Mouse (Mus musculus) myocyte (in vitro differentiated cells): ENCODE results near the gene Stpg3. TPM values are rescaled to one million over a fixed set of nuclear protein-coding genes. Genes with fewer than 3 reads are reported as not detected.

Source experiments
- H3K27me3 ChIP-seq: one replicate; pipeline ENCODE4 v1.6.1; 2011; ENCODE audit not compliant: control insufficient read depth, insufficient read depth, insufficient read length
- H3K36me3 ChIP-seq: one replicate; pipeline ENCODE4 v1.6.1; 2011; ENCODE audit not compliant: control insufficient read depth, insufficient read depth
- H3K4me2 ChIP-seq: one replicate; pipeline ENCODE4 v1.6.1; 2011; ENCODE audit warnings: low read depth, control low read depth
- H3K4me3 ChIP-seq: one replicate; pipeline ENCODE4 v1.5.1; 2011; ENCODE audit warnings: mild to moderate bottlenecking, control low read depth, moderate library complexity
- H3K79me2 ChIP-seq: one replicate; pipeline ENCODE4 v1.6.1; 2011; ENCODE audit not compliant: control insufficient read depth, insufficient read depth
- H3ac ChIP-seq: one replicate; pipeline ENCODE4 v1.6.1; 2011; ENCODE audit not compliant: control insufficient read depth, insufficient read length
- CEBPB ChIP-seq: IDR thresholded peaks from 2 replicates; pipeline ENCODE4 v1.6.1; 2011; ENCODE audit warnings: mild to moderate bottlenecking, moderate library complexity; ENCODE audit not compliant: poor library complexity, insufficient read depth, severe bottlenecking
- E2F4 ChIP-seq: IDR thresholded peaks from one replicate; pipeline ENCODE4 v1.6.1; 2011; ENCODE audit warnings: mild to moderate bottlenecking, control low read depth, moderate library complexity; ENCODE audit not compliant: insufficient read depth
- MAX ChIP-seq: IDR thresholded peaks from one replicate; pipeline ENCODE4 v1.6.1; 2011; ENCODE audit warnings: low read depth, mild to moderate bottlenecking, control low read depth
- MYOD1 ChIP-seq, 3 experiments: IDR thresholded peaks; one replicate each; pipeline ENCODE4 v1.6.1; 2011; ENCODE audit warnings: control low read depth in 2 of 3, low read depth in 2 of 3, mild to moderate bottlenecking in 2 of 3, moderate library complexity in 1 of 3; ENCODE audit not compliant: insufficient read length in 2 of 3, control insufficient read depth in 1 of 3
- MYOG ChIP-seq, 3 experiments: IDR thresholded peaks; one replicate each; pipeline ENCODE4 v1.6.1; 2011; ENCODE audit warnings: control low read depth in 2 of 3, low read depth in 2 of 3, mild to moderate bottlenecking in 2 of 3; ENCODE audit not compliant: insufficient read length in 2 of 3, control insufficient read depth in 1 of 3, insufficient read depth in 1 of 3
- POLR2A ChIP-seq: IDR thresholded peaks from one replicate; pipeline ENCODE4 v1.6.1; 2011; ENCODE audit warnings: low read depth, mild to moderate bottlenecking, control low read depth, moderate library complexity; ENCODE audit not compliant: insufficient read length
- POLR2AphosphoS2 ChIP-seq: IDR thresholded peaks from one replicate; pipeline ENCODE4 v1.6.1; 2011; ENCODE audit warnings: low read depth, control low read depth; ENCODE audit not compliant: insufficient read length
- REST ChIP-seq: IDR thresholded peaks from one replicate; pipeline ENCODE4 v1.6.1; 2011; ENCODE audit warnings: mild to moderate bottlenecking, control low read depth, moderate library complexity; ENCODE audit not compliant: insufficient read depth, insufficient read length
- SRF ChIP-seq: IDR thresholded peaks from one replicate; pipeline ENCODE4 v1.6.1; 2011; ENCODE audit warnings: low read depth; ENCODE audit not compliant: control insufficient read depth, insufficient read length
- TCF12 ChIP-seq: IDR thresholded peaks from one replicate; pipeline ENCODE4 v1.6.1; 2011; ENCODE audit warnings: mild to moderate bottlenecking, control low read depth; ENCODE audit not compliant: poor library complexity, insufficient read depth, severe bottlenecking
- TCF3 ChIP-seq: IDR thresholded peaks from one replicate; pipeline ENCODE4 v1.6.1; 2011; ENCODE audit warnings: low read depth, control low read depth; ENCODE audit not compliant: insufficient read length
- USF1 ChIP-seq: IDR thresholded peaks from one replicate; pipeline ENCODE4 v1.6.1; 2011; ENCODE audit warnings: low read depth, mild to moderate bottlenecking, control low read depth, moderate library complexity
- polyA plus RNA-seq: library from polyadenylated mRNA; unstranded; fragments of >200 nt; fragmentation: generic; extraction: Trizol; gene quantifications from one replicate; pipeline ENCODE4 v1.2.1, GENCODE M21; 2012; ENCODE audit warnings: missing spikeins

Gene Stpg3
- polyA plus RNA-seq, 1 experiment, result not detected

DNA sequence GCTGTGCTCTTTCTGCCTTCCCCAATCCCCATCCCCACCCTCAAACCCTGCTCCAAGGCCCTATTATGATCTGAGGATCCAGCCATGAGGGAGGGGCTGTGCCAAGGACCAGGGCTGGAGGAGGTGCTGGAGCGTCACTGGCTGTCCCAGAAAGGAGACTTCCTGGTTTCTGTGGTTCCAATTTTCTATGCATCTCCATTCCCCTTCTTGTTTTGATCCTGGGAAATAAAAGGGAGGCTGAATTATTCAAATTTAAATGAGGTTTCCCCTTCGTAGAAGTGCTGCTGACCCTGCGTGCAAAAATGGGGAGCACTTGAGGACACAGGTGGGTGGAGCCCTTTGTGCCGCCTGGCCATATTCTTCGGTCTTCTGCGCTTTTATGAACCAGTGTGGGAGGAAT, 31.8 kb downstream of the Stpg3 start:
- TF ChIP-seq MYOG (IDR thresholded peaks at IDR 0.05; ENCODE audit: control insufficient read depth in 1 of 3, insufficient read depth in 1 of 3, insufficient read length in 2 of 3, low read depth in 2 of 3), result no peak
- TF ChIP-seq TCF3, result no peak
- TF ChIP-seq TCF12, result no peak
- H3K4me3 ChIP-seq, result no peak overlapping the region
- no peak overlapping the region for H3K4me2 ChIP-seq
- H3K79me2 ChIP-seq, result no peaks in the 10 kb centered on the region
- H3ac ChIP-seq, result no peak overlapping the region
- no peaks in the 10 kb centered on the region for H3K27me3 ChIP-seq
- no peaks in the 10 kb centered on the region for H3K36me3 ChIP-seq

DNA sequence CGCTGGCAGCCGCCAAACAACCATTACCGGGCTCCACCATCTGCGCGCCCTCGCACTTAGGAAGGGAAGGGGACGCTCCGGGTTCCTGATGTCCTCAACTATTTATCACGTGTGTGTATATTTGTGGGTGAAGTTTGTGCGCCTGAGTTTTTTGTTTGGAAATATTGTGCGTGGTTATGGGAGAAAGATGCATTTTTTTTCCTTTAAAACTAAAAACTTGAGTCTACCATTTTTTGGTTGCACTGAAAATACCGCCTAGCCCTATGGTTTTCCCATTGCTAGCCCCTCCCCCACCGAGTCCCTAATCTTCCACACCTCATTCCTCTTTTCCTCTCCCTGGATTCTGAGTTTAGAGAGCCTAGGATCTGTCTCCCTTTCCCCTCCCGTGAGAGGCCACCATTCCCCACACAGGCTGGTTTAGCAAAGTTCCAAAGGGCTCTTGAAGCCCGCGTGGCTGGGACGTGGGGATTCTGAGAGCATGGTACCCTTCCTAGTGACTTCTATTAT, 32.5 kb downstream of the Stpg3 start:
- H3K79me2 ChIP-seq, result no peaks in the 10 kb centered on the region
- no peak for TF ChIP-seq SRF

DNA sequence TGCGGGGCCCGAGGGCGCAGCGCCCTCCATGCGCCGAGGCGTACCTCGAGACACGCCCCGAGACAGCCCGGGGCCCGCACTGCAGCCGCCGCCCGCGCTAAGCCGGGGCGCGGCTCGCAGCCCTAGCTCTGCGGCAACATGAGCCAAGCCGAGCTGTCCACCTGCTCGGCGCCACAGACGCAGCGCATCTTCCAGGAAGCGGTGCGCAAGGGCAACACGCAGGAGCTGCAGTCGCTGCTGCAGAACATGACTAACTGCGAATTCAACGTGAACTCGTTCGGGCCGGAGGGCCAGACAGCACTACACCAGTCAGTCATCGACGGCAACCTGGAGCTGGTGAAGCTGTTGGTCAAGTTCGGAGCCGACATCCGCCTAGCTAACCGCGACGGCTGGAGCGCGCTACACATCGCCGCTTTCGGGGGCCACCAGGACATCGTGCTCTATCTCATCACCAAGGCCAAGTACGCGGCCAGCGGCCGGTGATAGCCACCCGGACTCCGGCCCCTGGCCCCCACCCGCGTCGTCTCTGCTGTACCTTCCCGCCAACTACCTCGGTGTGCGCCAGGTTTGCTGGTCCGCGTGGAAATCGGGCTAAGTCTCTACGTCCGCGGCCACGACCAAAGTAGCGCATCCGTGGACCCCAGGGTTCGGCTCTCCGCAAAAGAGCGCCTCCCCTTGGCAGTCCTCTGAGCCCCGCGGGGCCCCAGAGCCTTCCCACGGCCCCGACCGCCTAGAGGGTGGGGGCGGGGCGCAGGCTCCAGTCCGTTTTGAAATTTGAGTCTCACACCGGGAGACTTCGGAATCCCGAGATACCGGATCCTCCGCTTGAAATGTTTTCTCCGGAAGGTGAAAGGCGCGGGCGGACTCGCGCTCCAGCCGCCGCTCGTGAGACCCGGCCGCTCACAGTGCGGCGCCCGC, 33.2 kb downstream of the Stpg3 start:
- Histone ChIP-seq H3K27me3 (no peaks in the 10 kb centered on the region), H3K4me2 (peak overlapping the region; percentile 91), H3K79me2 (no peaks in the 10 kb centered on the region), H3K36me3 (no peaks in the 10 kb centered on the region), H3K4me3 (peak overlapping the region; percentile 25), H3ac (peak overlapping the region; percentile 10)
- TF ChIP-seq MYOG (IDR thresholded peaks at IDR 0.05; ENCODE audit: control insufficient read depth in 1 of 3, insufficient read depth in 1 of 3, insufficient read length in 2 of 3, low read depth in 2 of 3) (peak in 2 of 3 experiments; percentile 80), SRF (no peak), MAX (no peak), MYOD1 (IDR thresholded peaks at IDR 0.05; ENCODE audit: control insufficient read depth in 1 of 3, insufficient read length in 2 of 3, low read depth in 2 of 3) (peak in 2 of 3 experiments; percentile 61 to 87), USF1 (no peak)

More for the DNA sequence above, 32.5 kb downstream of the Stpg3 start:
- Histone ChIP-seq H3K4me2 (peak overlapping the region; percentile 91), H3ac (peak overlapping the region; percentile 10), H3K36me3 (no peaks in the 10 kb centered on the region), H3K27me3 (no peaks in the 10 kb centered on the region), H3K4me3 (peak overlapping the region; percentile 25)

DNA sequence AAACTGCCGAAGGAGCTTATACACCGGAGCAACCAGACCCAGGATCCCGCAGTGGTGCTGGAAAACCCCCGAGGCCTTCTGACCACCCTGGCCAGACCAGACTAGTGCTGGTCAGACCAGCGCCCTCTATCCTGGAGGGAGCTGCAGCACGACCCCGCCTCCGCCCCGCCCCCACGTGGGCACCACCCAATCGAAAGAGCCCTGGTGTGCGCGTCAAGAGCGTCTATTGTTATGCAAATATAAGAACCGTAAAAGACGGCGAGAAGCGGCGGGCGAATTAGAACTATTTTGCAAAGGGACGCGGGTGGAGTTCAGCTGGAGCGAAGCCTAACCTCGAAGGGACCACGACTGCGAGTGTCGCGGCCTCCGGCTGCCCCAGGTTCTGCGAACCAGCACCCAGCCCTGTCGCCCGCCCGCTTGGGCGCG, 33.9 kb downstream of the Stpg3 start, which contains the start of gene Nrarp:
Nrarp (plus strand) TSS at position 281 of the 426 bp plus-strand sequence.
- Histone ChIP-seq H3K36me3 (no peaks in the 10 kb centered on the region), H3K79me2 (no peaks in the 10 kb centered on the region), H3K27me3 (no peaks in the 10 kb centered on the region), H3ac (peak within 1 kb of the TSS; percentile 10), H3K4me2 (peak within 1 kb of the TSS; percentile 91), H3K4me3 (peak within 1 kb of the TSS; percentile 25)
- TF ChIP-seq POLR2A (peak; percentile 45), MYOD1 (IDR thresholded peaks at IDR 0.05; ENCODE audit: control insufficient read depth in 1 of 3, insufficient read length in 2 of 3, low read depth in 2 of 3) (no peak), E2F4 (peak; percentile 44), USF1 (peak; percentile 56), REST (no peak), SRF (no peak), POLR2AphosphoS2 (peak; percentile 9), TCF3 (no peak)

DNA sequence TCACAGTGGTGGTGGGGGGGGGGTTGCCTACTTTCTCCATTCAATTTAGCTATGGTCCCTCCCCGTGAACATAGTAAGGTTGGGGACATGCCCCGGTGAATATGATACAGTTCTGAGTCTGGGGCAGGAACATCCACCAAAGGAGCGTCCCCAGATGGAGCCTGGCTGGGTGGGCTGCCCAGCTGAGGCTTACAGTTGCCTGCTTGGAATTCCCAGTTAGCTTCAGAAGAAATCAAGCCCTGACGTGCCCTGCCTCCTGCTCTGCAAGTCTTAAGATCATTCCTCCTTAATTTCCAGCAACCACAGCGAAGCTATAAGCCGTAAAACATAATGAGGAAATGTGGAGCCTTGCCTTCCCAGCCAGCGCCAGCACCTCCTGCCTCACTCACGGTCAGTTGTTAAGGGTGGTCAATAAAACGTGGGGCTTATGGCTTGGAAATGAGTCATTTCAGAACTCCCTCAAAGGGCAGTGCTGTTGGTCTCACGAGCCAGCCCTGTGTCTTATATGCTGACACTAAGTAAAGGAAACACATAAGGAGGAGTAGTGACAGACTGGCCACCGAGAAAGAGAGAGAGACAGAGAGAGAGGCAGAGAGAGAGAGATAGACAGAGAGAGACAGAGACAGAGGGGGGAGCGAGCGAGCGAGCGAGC, 34.7 kb downstream of the Stpg3 start:
- H3K79me2 ChIP-seq, result no peaks in the 10 kb centered on the region
- TF ChIP-seq REST (no peak), MYOG (IDR thresholded peaks at IDR 0.05; ENCODE audit: control insufficient read depth in 1 of 3, insufficient read depth in 1 of 3, insufficient read length in 2 of 3, low read depth in 2 of 3) (no peak), MAX (no peak), TCF12 (no peak), POLR2A (no peak), POLR2AphosphoS2 (no peak), SRF (no peak), MYOD1 (IDR thresholded peaks at IDR 0.05; ENCODE audit: control insufficient read depth in 1 of 3, insufficient read length in 2 of 3, low read depth in 2 of 3) (no peak), TCF3 (no peak), CEBPB (no peak), USF1 (no peak), E2F4 (no peak)
- no peaks in the 10 kb centered on the region for H3K27me3 ChIP-seq
- peak overlapping the region; percentile 25 for H3K4me3 ChIP-seq
- H3K4me2 ChIP-seq, result peak overlapping the region; percentile 91
- no peak overlapping the region for H3ac ChIP-seq
- no peaks in the 10 kb centered on the region for H3K36me3 ChIP-seq
